Mouse (Mus musculus) midbrain, embryonic 14.5 days (tissue): ENCODE results near the gene Pik3ip1. TPM values are rescaled to one million over a fixed set of nuclear protein-coding genes. Genes with fewer than 3 reads are reported as not detected.

ENCODE experiments used
- ATAC-seq: fragments of 200-750 bp; cut with Nextera tagmentation; 2 replicates; pipeline ENCODE4 v1.8.0; 2017; ENCODE audit warnings: moderate number of reproducible peaks, moderate library complexity; ENCODE audit not compliant: low FRiP score, low TSS enrichment
- DNase-seq: peaks from one replicate; pipeline ENCODE4 v3.0.0-alpha.2; 2015
- H3K27ac ChIP-seq: fragments of 300-500 bp; sonication (generic); replicated peaks from 2 replicates; pipeline ENCODE4 v1.5.1; 2014; ENCODE audit warnings: mild to moderate bottlenecking, low read depth, low read length, moderate library complexity
- H3K27me3 ChIP-seq: fragments of 300-500 bp; sonication (generic); 2 replicates; pipeline ENCODE4 v1.6.1; 2014; ENCODE audit warnings: low read length, control low read depth, mixed read lengths; ENCODE audit not compliant: control insufficient read depth, insufficient read depth
- H3K36me3 ChIP-seq: fragments of 300-500 bp; sonication (generic); 2 replicates; pipeline ENCODE4 v1.6.1; 2014; ENCODE audit warnings: low read length, control low read depth; ENCODE audit not compliant: control insufficient read depth, insufficient read depth
- H3K4me1 ChIP-seq: fragments of 300-500 bp; sonication (generic); 2 replicates; pipeline ENCODE4 v1.6.1; 2014; ENCODE audit warnings: mild to moderate bottlenecking, antibody characterized with exemption, low read length, control low read depth; ENCODE audit not compliant: control insufficient read depth, insufficient read depth
- H3K4me2 ChIP-seq: fragments of 300-500 bp; sonication (generic); 2 replicates; pipeline ENCODE4 v1.6.1; 2014; ENCODE audit warnings: mild to moderate bottlenecking, low read length, moderate library complexity
- H3K4me3 ChIP-seq: fragments of 300-500 bp; sonication (generic); replicated peaks from 2 replicates; pipeline ENCODE4 v1.5.1; 2014; ENCODE audit warnings: low read depth, low read length
- H3K9ac ChIP-seq: fragments of 300-500 bp; sonication (generic); replicated peaks from 2 replicates; pipeline ENCODE4 v1.6.1; 2014; ENCODE audit warnings: mild to moderate bottlenecking, low read length, moderate library complexity
- H3K9me3 ChIP-seq: fragments of 300-500 bp; sonication (generic); 2 replicates; pipeline ENCODE4 v1.6.1; 2016; ENCODE audit warnings: low read length, control low read depth, mixed read lengths; ENCODE audit not compliant: control insufficient read depth
- WGBS: fragments of 180-500 bp; shearing (Covaris S2); extraction: QIAGEN DNeasy Blood & Tissue Kit; methylation state at CpG from one replicate; pipeline ENCODE4 v1.1.7; 2014; 5-methylcytosine and 5-hydroxymethylcytosine counted together
- polyA plus RNA-seq: library from polyadenylated mRNA; unstranded; fragments of >200 nt; fragmentation: Nextera tagmentation; extraction: Ambion mirVana; gene quantifications from 2 replicates; pipeline ENCODE4 v1.2.1, GENCODE M21; 2014

The Pik3ip1 gene
- polyA plus RNA-seq: 20.2 and 21.2 TPM in 2 replicates

- Histone ChIP-seq H3K4me1 (peaks cover 9% of the 10 kb centered on the region), H3K9ac (peak within 1 kb of the TSS; percentile 52), H3K27me3 (no peaks in the 10 kb centered on the region), H3K4me3 (peak within 1 kb of the TSS; percentile 63), H3K36me3 (peaks cover 6% of the 10 kb centered on the region; the same call in 1 of the 2 replicates), H3K9me3 (no peaks in the 10 kb centered on the region), H3K4me2 (peak within 1 kb of the TSS; percentile 100), H3K27ac (peak within 1 kb of the TSS; percentile 52)
- DNase-seq (no peak), ATAC-seq (no peak)
Observed at GRCm38 (mm10) chr11:3329891-3330451, at the start of gene Pik3ip1. Gene Pik3ip1 (plus strand): TSS chr11:3330401.

- Histone ChIP-seq H3K9ac (no peak overlapping the region), H3K4me2 (no peak overlapping the region), H3K27ac (no peak overlapping the region), H3K27me3 (no peaks in the 10 kb centered on the region), H3K4me3 (no peak overlapping the region), H3K4me1 (peaks cover 3% of the 10 kb centered on the region), H3K9me3 (no peaks in the 10 kb centered on the region), H3K36me3 (no peaks in the 10 kb centered on the region)
- no peak for DNase-seq
- WGBS: 88% methylated on average over 6 of the region's 6 CpGs
- no peak for ATAC-seq
Observed at GRCm38 (mm10) chr11:3282887-3283286, 47.3 kb upstream of the Pik3ip1 start.

DNA sequence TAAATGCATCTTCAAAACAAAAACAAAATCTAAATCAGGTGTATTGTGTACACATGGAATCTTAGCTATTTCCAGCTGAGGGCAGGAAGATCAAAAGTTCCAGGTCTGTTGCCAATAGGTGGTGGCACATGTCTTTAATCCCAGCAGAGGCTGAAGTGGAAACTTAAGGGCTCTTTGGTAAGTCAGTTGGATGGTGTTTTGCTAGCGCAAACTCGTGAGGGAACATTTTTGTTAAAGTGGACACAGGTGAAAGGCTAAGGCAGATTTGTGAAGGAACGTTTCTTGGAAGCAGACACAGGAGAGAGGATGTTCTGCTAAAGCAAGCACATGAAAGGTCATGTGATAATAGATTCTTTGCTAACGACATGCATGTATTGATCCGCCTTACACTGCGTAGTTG, 46.6 kb upstream of the Pik3ip1 start:
- H3K27me3 ChIP-seq: no peaks in the 10 kb centered on the region
- no peaks in the 10 kb centered on the region for H3K36me3 ChIP-seq
- WGBS: 93% methylated on average over 6 of the region's 6 CpGs
- DNase-seq: no peak
- no peak for ATAC-seq
- H3K4me3 ChIP-seq: no peak overlapping the region
- no peak overlapping the region for H3K27ac ChIP-seq
- no peaks in the 10 kb centered on the region for H3K9me3 ChIP-seq
- peaks cover 10% of the 10 kb centered on the region for H3K4me1 ChIP-seq
- H3K9ac ChIP-seq: no peak overlapping the region
- H3K4me2 ChIP-seq: no peak overlapping the region

GRCm38 (mm10) chr11:3285940-3286339, 44.3 kb upstream of the Pik3ip1 start:
- H3K4me3 ChIP-seq: no peak overlapping the region
- no peak overlapping the region for H3K27ac ChIP-seq
- H3K36me3 ChIP-seq: no peaks in the 10 kb centered on the region
- no peaks in the 10 kb centered on the region for H3K27me3 ChIP-seq
- H3K4me2 ChIP-seq: no peak overlapping the region
- no peak overlapping the region for H3K9ac ChIP-seq
- WGBS: 88% methylated on average over 3 of the region's 3 CpGs
- DNase-seq (no peak), ATAC-seq (no peak)
- no peaks in the 10 kb centered on the region for H3K9me3 ChIP-seq
- peaks cover 10% of the 10 kb centered on the region for H3K4me1 ChIP-seq

- Histone ChIP-seq H3K4me3 (no peak overlapping the region), H3K4me1 (peaks cover 10% of the 10 kb centered on the region), H3K36me3 (0 out of 2 replicates have a peak, but pooled peaks cover 6% of the 10 kb centered on the region), H3K9ac (no peak overlapping the region), H3K27ac (peak overlapping the region; percentile 14), H3K4me2 (0 out of 2 replicates have a peak overlapping the region, but pooled peaks have one; percentile 100), H3K9me3 (no peaks in the 10 kb centered on the region), H3K27me3 (no peaks in the 10 kb centered on the region)
- no peak for ATAC-seq
- 19% methylated on average over 6 of the region's 6 CpGs for WGBS
- peak; percentile 81 for DNase-seq
Observed at GRCm38 (mm10) chr11:3287131-3287530, 43.1 kb upstream of the Pik3ip1 start.

- H3K36me3 ChIP-seq: 0 out of 2 replicates have a peak, but pooled peaks cover 6% of the 10 kb centered on the region
- no peaks in the 10 kb centered on the region for H3K27me3 ChIP-seq
- DNase-seq: no peak
- ATAC-seq: no peak
- H3K27ac ChIP-seq: peak overlapping the region; percentile 100; the same call in 1 of the 2 replicates
- H3K9ac ChIP-seq: peak overlapping the region; percentile 95; the same call in 1 of the 2 replicates
- H3K4me2 ChIP-seq: peak overlapping the region; percentile 100
- WGBS: 67% methylated on average over 5 of the region's 5 CpGs
- peak overlapping the region; percentile 88; the same call in 1 of the 2 replicates for H3K4me3 ChIP-seq
- H3K4me1 ChIP-seq: peaks cover 10% of the 10 kb centered on the region
- H3K9me3 ChIP-seq: no peaks in the 10 kb centered on the region
Observed at GRCm38 (mm10) chr11:3287921-3288320, 42.3 kb upstream of the Pik3ip1 start.

DNA sequence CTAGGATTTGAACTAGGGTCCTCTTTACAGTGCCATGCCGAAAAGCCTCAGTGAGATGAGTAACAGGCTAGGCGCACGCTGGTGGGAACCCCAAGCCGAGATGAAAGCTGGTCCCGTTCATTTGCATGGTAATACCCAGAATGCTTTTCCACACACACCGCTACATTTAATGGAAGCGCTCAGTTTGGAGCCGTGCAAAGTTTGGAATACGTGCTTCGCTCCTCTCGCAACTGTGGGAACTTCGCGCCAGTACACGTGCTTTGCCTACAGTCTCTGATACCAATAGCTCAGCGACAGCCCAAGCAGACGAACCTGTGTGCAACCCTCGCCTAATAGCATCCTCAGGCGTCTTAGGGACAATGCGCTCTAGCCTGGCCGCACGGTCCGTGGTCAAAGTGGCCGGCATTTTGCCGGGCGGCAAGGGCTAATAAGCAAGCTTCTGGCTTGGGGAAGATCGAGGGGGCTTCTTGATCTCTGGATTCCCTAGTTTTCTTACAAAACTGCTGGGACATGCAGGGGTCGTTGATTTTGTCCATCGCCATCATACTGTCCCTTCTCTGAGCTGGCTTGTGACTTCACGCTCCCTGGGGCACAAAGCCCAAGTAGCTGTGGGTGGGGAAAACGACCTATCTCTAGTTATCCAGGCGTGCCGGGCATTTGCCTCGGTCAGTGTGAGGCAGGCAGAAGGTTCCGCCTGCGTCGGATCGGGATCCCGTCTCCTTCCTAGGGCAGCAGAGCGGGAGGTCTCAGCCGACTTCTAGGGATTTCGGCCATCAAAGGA, 41.5 kb upstream of the Pik3ip1 start, which contains the start of gene Patz1:
Gene Patz1, plus strand, starts transcription at position 354 of the 781 bp plus-strand sequence.
- WGBS: under 1% methylated on average over 41 of the region's 41 CpGs
- Histone ChIP-seq H3K9ac (peak within 1 kb of the TSS; percentile 95), H3K4me1 (peaks cover 18% of the 10 kb centered on the region), H3K4me2 (peak within 1 kb of the TSS; percentile 100), H3K27ac (peak within 1 kb of the TSS; percentile 100), H3K36me3 (peaks cover 10% of the 10 kb centered on the region), H3K4me3 (peak within 1 kb of the TSS; percentile 88), H3K27me3 (no peaks in the 10 kb centered on the region), H3K9me3 (no peaks in the 10 kb centered on the region)
- peak; percentile 18 for ATAC-seq
- DNase-seq: peak; percentile 81

GRCm38 (mm10) chr11:3289302-3289802, 40.8 kb upstream of the Pik3ip1 start:
- no peaks in the 10 kb centered on the region for H3K27me3 ChIP-seq
- H3K4me3 ChIP-seq: peak overlapping the region; percentile 88
- peaks cover 25% of the 10 kb centered on the region for H3K4me1 ChIP-seq
- peak overlapping the region; percentile 95 for H3K9ac ChIP-seq
- H3K36me3 ChIP-seq: peaks cover 17% of the 10 kb centered on the region
- DNase-seq (peak; percentile 94), ATAC-seq (peak; percentile 86)
- H3K4me2 ChIP-seq: peak overlapping the region; percentile 100
- WGBS: 1% methylated on average over 40 of the region's 40 CpGs
- H3K9me3 ChIP-seq: no peaks in the 10 kb centered on the region
- peak overlapping the region; percentile 100 for H3K27ac ChIP-seq
